Mouse (Mus musculus) intestine, embryonic 16.5 days (tissue): ENCODE data around the gene Akr1e1. TPM values are rescaled to one million over a fixed set of nuclear protein-coding genes. Genes with fewer than 3 reads are reported as not detected.

Experiments used
- ATAC-seq: fragments of 200-750 bp; cut with Nextera tagmentation; 2 replicates; pipeline ENCODE4 v1.8.0; 2017; ENCODE audit warnings: moderate TSS enrichment, moderate library complexity
- H3K27ac ChIP-seq: fragments of 300-500 bp; sonication (generic); 2 replicates; pipeline ENCODE4 v1.5.1; 2014; ENCODE audit warnings: mild to moderate bottlenecking, low read length
- H3K27me3 ChIP-seq: fragments of 300-500 bp; sonication (generic); replicated peaks from 2 replicates; pipeline ENCODE4 v1.6.1; 2014; ENCODE audit warnings: low read length, control low read depth, mixed read lengths; ENCODE audit not compliant: control insufficient read depth, insufficient read depth
- H3K36me3 ChIP-seq: fragments of 300-500 bp; sonication (generic); 2 replicates; pipeline ENCODE4 v1.6.1; 2014; ENCODE audit warnings: low read length, control low read depth; ENCODE audit not compliant: control insufficient read depth, insufficient read depth
- H3K4me1 ChIP-seq: fragments of 300-500 bp; sonication (generic); 2 replicates; pipeline ENCODE4 v1.6.1; 2014; ENCODE audit warnings: low read length, control low read depth, mixed read lengths; ENCODE audit not compliant: control insufficient read depth, insufficient read depth
- H3K4me2 ChIP-seq: fragments of 300-500 bp; sonication (generic); 2 replicates; pipeline ENCODE4 v1.6.1; 2014; ENCODE audit warnings: low read depth, low read length, control low read depth
- H3K4me3 ChIP-seq: fragments of 300-500 bp; sonication (generic); 2 replicates; pipeline ENCODE4 v1.5.1; 2014; ENCODE audit warnings: mild to moderate bottlenecking, low read length
- H3K9ac ChIP-seq: fragments of 300-500 bp; sonication (generic); 2 replicates; pipeline ENCODE4 v1.6.1; 2014; ENCODE audit warnings: low read depth, low read length
- H3K9me3 ChIP-seq: fragments of 300-500 bp; sonication (generic); 2 replicates; pipeline ENCODE4 v1.6.1; 2016; ENCODE audit warnings: low read length, control low read depth; ENCODE audit not compliant: control insufficient read depth
- WGBS: fragments of 180-500 bp; shearing (Covaris S2); extraction: QIAGEN DNeasy Blood & Tissue Kit; methylation state at CpG from one replicate; pipeline ENCODE4 v1.1.7; 2014; 5-methylcytosine and 5-hydroxymethylcytosine counted together
- polyA plus RNA-seq: library from polyadenylated mRNA; unstranded; fragments of >200 nt; fragmentation: Nextera tagmentation; extraction: Ambion mirVana; gene quantifications from 2 replicates; pipeline ENCODE4 v1.2.1, GENCODE M21; 2015

Gene Akr1e1
- polyA plus RNA-seq, 1 experiment from 2014 or later = 61.2 TPM

- WGBS = 81% methylated on average over 1 of the region's 1 CpGs
- no peaks in the 10 kb centered on the region for H3K36me3 ChIP-seq
- H3K27me3 ChIP-seq = no peaks in the 10 kb centered on the region
- no peak for ATAC-seq
- H3K4me1 ChIP-seq = no peaks in the 10 kb centered on the region
- H3K4me3 ChIP-seq = no peak overlapping the region
- H3K9ac ChIP-seq = no peak overlapping the region
- H3K4me2 ChIP-seq = no peak overlapping the region
- no peaks in the 10 kb centered on the region for H3K9me3 ChIP-seq
- no peak overlapping the region for H3K27ac ChIP-seq
Observed at GRCm38 (mm10) chr13:4576921-4577320, 32.1 kb downstream of the Akr1e1 start.

GRCm38 (mm10) chr13:4573871-4574270, 35.1 kb downstream of the Akr1e1 start, which contains the start of gene Akr1c21:
TSS of gene Akr1c21 (plus strand) at chr13:4574075.
- Histone ChIP-seq H3K4me3 (no peak within 1 kb of the TSS), H3K4me2 (no peak within 1 kb of the TSS)

DNA sequence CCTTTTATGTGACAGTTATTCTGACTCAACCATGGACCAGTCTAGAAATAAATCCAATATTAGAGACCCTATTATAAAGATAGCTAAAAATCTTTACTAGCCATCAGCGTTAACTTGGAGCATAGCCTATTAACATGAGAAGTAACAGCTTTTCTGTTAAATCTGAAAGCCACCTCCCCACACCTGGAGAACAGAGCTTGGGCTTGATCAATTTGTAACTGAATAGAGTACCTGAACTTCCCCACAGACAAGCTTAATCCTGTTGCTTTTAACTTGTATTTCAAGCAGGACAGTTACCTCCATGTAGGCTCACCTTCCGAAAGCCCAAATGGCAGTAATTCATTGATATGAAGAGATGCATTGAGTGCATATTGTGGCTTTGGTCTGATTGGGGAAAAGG, 43.0 kb downstream of the Akr1e1 start:
- no peaks in the 10 kb centered on the region for H3K27me3 ChIP-seq
- H3K4me2 ChIP-seq = no peak overlapping the region
- no peak overlapping the region for H3K27ac ChIP-seq
- no peak for ATAC-seq
- no peaks in the 10 kb centered on the region for H3K9me3 ChIP-seq
- H3K4me1 ChIP-seq = no peaks in the 10 kb centered on the region
- WGBS = 84% methylated on average over 2 of the region's 2 CpGs
- no peaks in the 10 kb centered on the region for H3K36me3 ChIP-seq
- no peak overlapping the region for H3K9ac ChIP-seq
- H3K4me3 ChIP-seq = no peak overlapping the region

More at GRCm38 (mm10) chr13:4573871-4574270, 35.1 kb downstream of the Akr1e1 start, which contains the start of gene Akr1c21:
- Histone ChIP-seq H3K4me1 (no peaks in the 10 kb centered on the region), H3K27ac (no peak within 1 kb of the TSS), H3K27me3 (no peaks in the 10 kb centered on the region), H3K9ac (no peak within 1 kb of the TSS), H3K9me3 (no peaks in the 10 kb centered on the region), H3K36me3 (no peaks in the 10 kb centered on the region)
- ATAC-seq = no peak
- WGBS = 63% methylated on average over 1 of the region's 1 CpGs

- no peaks in the 10 kb centered on the region for H3K36me3 ChIP-seq
- no peak overlapping the region for H3K4me3 ChIP-seq
- H3K4me1 ChIP-seq = no peaks in the 10 kb centered on the region
- ATAC-seq = no peak
- no peak overlapping the region for H3K9ac ChIP-seq
- no peaks in the 10 kb centered on the region for H3K27me3 ChIP-seq
- no peak overlapping the region for H3K27ac ChIP-seq
- no peak overlapping the region for H3K4me2 ChIP-seq
- no peaks in the 10 kb centered on the region for H3K9me3 ChIP-seq
Observed at GRCm38 (mm10) chr13:4560500-4560899, 48.5 kb downstream of the Akr1e1 start.

- Histone ChIP-seq H3K4me3 (no peak overlapping the region), H3K9ac (no peak overlapping the region), H3K27ac (no peak overlapping the region), H3K9me3 (no peaks in the 10 kb centered on the region), H3K4me1 (no peaks in the 10 kb centered on the region), H3K36me3 (no peaks in the 10 kb centered on the region), H3K27me3 (no peaks in the 10 kb centered on the region), H3K4me2 (no peak overlapping the region)
- 85% methylated on average over 1 of the region's 1 CpGs for WGBS
- ATAC-seq = no peak
Observed at GRCm38 (mm10) chr13:4559143-4559542, 49.8 kb downstream of the Akr1e1 start.

Other genes starting within 250 kb of the Akr1e1 start
- 0.23 TPM in 1 of 2 replicates, not detected in the other for gene Akr1c6, start 174.9 kb downstream of the Akr1e1 start, polyA plus RNA-seq
- gene Akr1c20, start 85.8 kb downstream of the Akr1e1 start, polyA plus RNA-seq = not detected in 2 replicates
- not detected in 2 replicates for gene Akr1c21, start 35.1 kb downstream of the Akr1e1 start, polyA plus RNA-seq